Mouse (Mus musculus): ENCODE measurements around the gene 4930404N11Rik. TPM values are rescaled to one million over a fixed set of nuclear protein-coding genes. Genes with fewer than 3 reads are reported as not detected.
A peak's percentile ranks its signal among the peaks of the same experiment; 100 is the strongest.

The 4930404N11Rik gene
- polyA plus RNA-seq, 1 experiment from 2014 or later, result 0.44 TPM

- Histone ChIP-seq H3K27me3 (peaks cover 12% of the 10 kb centered on the region), H3K9ac (0 out of 2 replicates have a peak overlapping the region, but pooled peaks have one; percentile 4), H3K4me3 (no peak overlapping the region), H3K36me3 (ENCODE audit: poor library complexity, severe bottlenecking) (peaks cover 4% of the 10 kb centered on the region; the same call in 1 of the 2 replicates), H3K9me3 (replicated peaks) (no peaks in the 10 kb centered on the region), H3K4me2 (peak overlapping the region; percentile 98), H3K27ac (no peak overlapping the region), H3K4me1 (peaks cover 31% of the 10 kb centered on the region)
- WGBS, result 58% methylated on average over 1 of the region's 1 CpGs
- no peak for ATAC-seq
These were observed 6.8 kb downstream of the 4930404N11Rik start for GRCm38 (mm10) chr10:81358841-81359240.

- H3K4me1 ChIP-seq, result peaks cover 25% of the 10 kb centered on the region
- ATAC-seq, result no peak
- WGBS, result 39% methylated on average over 4 of the region's 4 CpGs
- peak overlapping the region; percentile 98 for H3K4me2 ChIP-seq
- peak overlapping the region; percentile 75 for H3K4me3 ChIP-seq
- H3K9ac ChIP-seq, result peak overlapping the region; percentile 84
- peaks cover 6% of the 10 kb centered on the region for H3K27me3 ChIP-seq
- no peaks in the 10 kb centered on the region for H3K9me3 ChIP-seq (replicated peaks)
- no peak overlapping the region for H3K27ac ChIP-seq
- H3K36me3 ChIP-seq (ENCODE audit: poor library complexity, severe bottlenecking), result peaks cover 4% of the 10 kb centered on the region; the same call in 1 of the 2 replicates
These were observed 7.4 kb downstream of the 4930404N11Rik start for GRCm38 (mm10) chr10:81358209-81358608.

DNA sequence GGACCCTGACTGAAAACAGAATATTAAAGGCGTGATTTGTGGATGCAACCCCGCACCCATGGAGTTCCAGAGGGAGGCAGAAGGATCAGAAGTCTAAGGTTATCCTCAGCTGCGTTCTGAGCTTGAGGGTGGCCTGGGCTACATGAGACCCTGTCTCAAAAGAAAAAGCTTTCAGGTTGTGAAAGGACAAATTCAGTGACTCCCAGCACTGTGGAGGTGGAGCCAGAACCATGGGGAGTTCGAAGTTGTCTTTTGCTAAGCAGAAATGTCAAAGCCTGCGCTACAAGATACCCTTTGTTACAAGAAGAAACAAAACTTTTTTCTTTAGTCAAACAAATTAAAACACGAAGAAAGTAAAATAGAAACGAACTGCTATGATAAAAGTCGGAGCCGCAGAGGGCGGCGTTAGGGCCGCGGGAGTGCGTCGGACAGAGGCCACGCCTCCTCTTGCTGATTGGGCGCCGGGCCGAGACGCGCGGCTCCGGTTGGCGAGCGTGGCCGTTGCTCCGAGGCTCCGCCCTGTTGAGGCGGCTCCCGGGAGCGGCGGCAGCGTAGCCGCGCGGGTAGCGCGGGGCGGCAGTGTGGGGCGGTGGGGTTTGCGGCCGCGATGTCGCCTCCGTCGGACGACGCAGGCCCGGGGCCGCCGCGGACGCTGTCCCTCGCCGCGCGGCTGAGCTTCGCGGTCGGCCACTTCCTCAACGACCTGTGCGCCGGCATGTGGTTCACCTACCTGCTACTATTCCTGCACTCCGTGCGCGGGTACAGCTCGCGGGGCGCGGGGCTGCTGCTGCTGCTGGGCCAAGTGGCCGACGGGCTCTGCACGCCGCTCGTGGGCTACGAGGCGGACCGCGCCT, 8.4 kb downstream of the 4930404N11Rik start, which contains the start of gene Mfsd12:
TSS of gene Mfsd12 (plus strand) at position 501 of the 854 bp plus-strand sequence.
- ATAC-seq, result peak; percentile 94
- H3K36me3 ChIP-seq (ENCODE audit: poor library complexity, severe bottlenecking), result peaks cover 4% of the 10 kb centered on the region; the same call in 1 of the 2 replicates
- H3K9ac ChIP-seq, result peak within 1 kb of the TSS; percentile 84
- no peak within 1 kb of the TSS for H3K27ac ChIP-seq
- WGBS, result 3% methylated on average over 59 of the region's 79 CpGs
- H3K4me2 ChIP-seq, result peak within 1 kb of the TSS; percentile 98
- H3K4me1 ChIP-seq, result peaks cover 23% of the 10 kb centered on the region
- no peaks in the 10 kb centered on the region for H3K9me3 ChIP-seq (replicated peaks)
- peak within 1 kb of the TSS; percentile 75 for H3K4me3 ChIP-seq
- H3K27me3 ChIP-seq, result no peaks in the 10 kb centered on the region

DNA sequence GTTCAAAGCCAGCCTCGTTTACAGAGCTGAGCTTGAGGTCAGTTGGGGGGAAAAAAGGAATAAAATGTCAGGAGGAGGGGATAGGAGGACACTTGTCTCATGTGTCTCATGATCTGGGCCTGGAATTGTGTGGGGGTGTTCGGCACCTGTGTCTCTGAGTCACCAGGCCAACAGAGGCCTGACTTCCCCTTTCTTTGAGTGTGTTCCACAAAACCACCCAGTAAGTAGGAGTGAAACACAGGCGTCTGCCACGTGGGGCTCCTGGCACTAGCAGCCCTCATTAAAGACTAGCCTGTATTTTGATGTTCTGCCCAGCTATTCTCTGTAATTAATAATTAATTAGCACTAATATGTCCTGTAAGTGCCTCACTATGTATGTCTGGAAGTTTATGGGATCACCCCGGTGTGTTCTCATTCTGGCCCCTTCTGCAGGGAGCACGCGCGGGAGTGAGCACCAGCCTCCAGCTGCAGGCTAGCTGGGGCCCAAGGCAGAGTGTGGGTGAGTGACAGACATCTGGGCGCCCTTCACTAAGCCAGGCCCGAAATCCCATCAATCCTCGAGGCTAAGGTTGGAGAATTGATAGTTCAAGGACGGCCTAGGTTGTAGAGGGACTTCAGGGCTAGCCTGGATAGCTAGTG, 9.1 kb downstream of the 4930404N11Rik start:
- no peak for ATAC-seq
- Histone ChIP-seq H3K9me3 (replicated peaks) (no peaks in the 10 kb centered on the region), H3K36me3 (ENCODE audit: poor library complexity, severe bottlenecking) (peaks cover 4% of the 10 kb centered on the region; the same call in 1 of the 2 replicates), H3K27me3 (no peaks in the 10 kb centered on the region), H3K4me1 (peaks cover 23% of the 10 kb centered on the region), H3K27ac (no peak overlapping the region), H3K4me3 (no peak overlapping the region), H3K9ac (no peak overlapping the region), H3K4me2 (peak overlapping the region; percentile 98)
- WGBS, result 53% methylated on average over 12 of the region's 12 CpGs

DNA sequence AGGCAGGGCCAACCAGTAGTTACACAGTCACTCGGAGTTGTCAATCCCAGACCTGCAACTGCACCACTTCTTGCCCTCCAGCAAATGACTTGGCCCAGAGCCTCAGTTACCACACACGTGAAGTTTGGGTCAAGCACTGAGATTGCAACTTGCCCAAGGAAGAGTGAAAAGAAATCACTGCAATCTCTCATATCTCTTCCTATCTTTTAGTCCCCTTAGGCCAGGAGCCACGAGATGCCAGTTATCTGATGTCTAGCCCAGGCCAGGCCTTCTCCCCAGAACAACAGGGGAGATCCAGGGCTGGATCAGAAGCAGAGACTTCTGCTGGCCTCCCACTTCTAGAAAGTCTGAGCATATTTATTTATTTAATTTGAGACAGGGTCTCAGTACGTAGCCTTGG, 10.1 kb downstream of the 4930404N11Rik start:
- H3K9me3 ChIP-seq (replicated peaks), result no peaks in the 10 kb centered on the region
- no peak overlapping the region for H3K4me3 ChIP-seq
- 0 out of 2 replicates have a peak, but pooled peaks cover 4% of the 10 kb centered on the region for H3K36me3 ChIP-seq (ENCODE audit: poor library complexity, severe bottlenecking)
- H3K27ac ChIP-seq, result no peak overlapping the region
- H3K27me3 ChIP-seq, result no peaks in the 10 kb centered on the region
- WGBS, result 88% methylated on average over 4 of the region's 4 CpGs
- H3K9ac ChIP-seq, result no peak overlapping the region
- peaks cover 26% of the 10 kb centered on the region for H3K4me1 ChIP-seq
- ATAC-seq, result no peak
- H3K4me2 ChIP-seq, result no peak overlapping the region

DNA sequence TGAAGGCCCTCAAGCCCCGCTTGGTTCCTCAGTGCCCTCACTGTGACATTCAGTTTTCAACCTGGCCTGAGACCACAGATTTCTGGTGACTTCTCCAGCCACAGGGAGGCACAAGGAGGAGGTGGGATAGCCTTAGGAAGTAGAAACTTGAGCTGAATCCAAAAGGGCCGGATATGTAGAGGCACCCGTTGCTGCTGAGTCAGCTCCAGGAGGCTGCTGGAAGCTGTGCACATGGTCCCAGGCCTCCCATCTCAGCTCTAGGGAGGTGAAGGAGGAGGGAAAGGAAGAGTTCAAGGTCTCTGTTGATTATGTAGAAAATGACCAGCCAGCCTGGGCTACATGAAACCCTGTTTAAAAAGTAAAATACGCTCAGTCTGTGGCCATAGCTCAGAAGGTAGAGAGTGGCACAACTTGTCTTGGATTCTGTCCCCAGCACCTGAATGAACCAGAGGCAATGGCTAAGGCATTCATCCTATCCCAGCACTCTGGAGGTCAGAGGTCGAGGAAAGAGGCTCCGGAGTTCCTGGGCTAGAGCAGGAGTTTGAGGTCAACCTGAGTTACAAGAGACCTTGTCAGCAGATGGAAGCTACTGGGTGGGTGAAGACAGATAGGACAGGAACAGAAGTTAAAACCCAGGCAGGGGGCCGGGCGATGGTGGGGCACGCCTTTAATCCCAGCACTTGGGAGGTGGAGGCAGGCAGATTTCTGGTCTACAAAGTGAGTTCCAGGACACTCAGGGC, 10.7 kb downstream of the 4930404N11Rik start:
- no peak overlapping the region for H3K27ac ChIP-seq
- no peak overlapping the region for H3K4me3 ChIP-seq
- no peak overlapping the region for H3K4me2 ChIP-seq
- WGBS, result 68% methylated on average over 9 of the region's 9 CpGs
- no peaks in the 10 kb centered on the region for H3K9me3 ChIP-seq (replicated peaks)
- H3K27me3 ChIP-seq, result no peaks in the 10 kb centered on the region
- 0 out of 2 replicates have a peak overlapping the region, but pooled peaks have one; percentile 1 for H3K9ac ChIP-seq
- ATAC-seq, result no peak
- H3K36me3 ChIP-seq (ENCODE audit: poor library complexity, severe bottlenecking), result no peaks in the 10 kb centered on the region
- peaks cover 26% of the 10 kb centered on the region for H3K4me1 ChIP-seq

GRCm38 (mm10) chr10:81351678-81352291, 13.8 kb downstream of the 4930404N11Rik start:
- no peak overlapping the region for H3K4me3 ChIP-seq
- no peaks in the 10 kb centered on the region for H3K9me3 ChIP-seq (replicated peaks)
- H3K9ac ChIP-seq, result no peak overlapping the region
- peaks cover 10% of the 10 kb centered on the region for H3K36me3 ChIP-seq (ENCODE audit: poor library complexity, severe bottlenecking)
- peaks cover 29% of the 10 kb centered on the region for H3K4me1 ChIP-seq
- ATAC-seq, result no peak
- H3K27ac ChIP-seq, result no peak overlapping the region
- H3K4me2 ChIP-seq, result no peak overlapping the region
- 0 out of 2 replicates have a peak, but pooled peaks cover 14% of the 10 kb centered on the region for H3K27me3 ChIP-seq
- WGBS, result 29% methylated on average over 9 of the region's 9 CpGs

- Histone ChIP-seq H3K9me3 (replicated peaks) (no peaks in the 10 kb centered on the region), H3K4me2 (peak within 1 kb of the TSS; percentile 95)
- WGBS, result under 1% methylated on average over 54 of the region's 54 CpGs
These were observed 15.1 kb downstream of the 4930404N11Rik start, which contains the start of gene Hmg20b for GRCm38 (mm10) chr10:81350351-81351063. Gene Hmg20b, minus strand, starts transcription at chr10:81350480.

GRCm38 (mm10) chr10:81349961-81350350, 15.7 kb downstream of the 4930404N11Rik start:
- ATAC-seq, result peak; percentile 5; the same call in 1 of the 2 replicates
- Histone ChIP-seq H3K9me3 (replicated peaks) (no peaks in the 10 kb centered on the region), H3K4me2 (peak overlapping the region; percentile 95), H3K4me1 (peaks cover 32% of the 10 kb centered on the region), H3K36me3 (ENCODE audit: poor library complexity, severe bottlenecking) (peaks cover 16% of the 10 kb centered on the region), H3K27ac (peak overlapping the region; percentile 44), H3K4me3 (peak overlapping the region; percentile 77), H3K27me3 (peaks cover 30% of the 10 kb centered on the region), H3K9ac (peak overlapping the region; percentile 82)
- WGBS, result 0% methylated on average over 25 of the region's 29 CpGs

More at GRCm38 (mm10) chr10:81350351-81351063, 15.1 kb downstream of the 4930404N11Rik start, which contains the start of gene Hmg20b:
- H3K27me3 ChIP-seq, result peaks cover 24% of the 10 kb centered on the region; the same call in 1 of the 2 replicates
- peak; percentile 97 for ATAC-seq
- peaks cover 32% of the 10 kb centered on the region for H3K4me1 ChIP-seq
- peak within 1 kb of the TSS; percentile 44 for H3K27ac ChIP-seq
- H3K9ac ChIP-seq, result peak within 1 kb of the TSS; percentile 82
- peak within 1 kb of the TSS; percentile 77 for H3K4me3 ChIP-seq
- H3K36me3 ChIP-seq (ENCODE audit: poor library complexity, severe bottlenecking), result peaks cover 16% of the 10 kb centered on the region

DNA sequence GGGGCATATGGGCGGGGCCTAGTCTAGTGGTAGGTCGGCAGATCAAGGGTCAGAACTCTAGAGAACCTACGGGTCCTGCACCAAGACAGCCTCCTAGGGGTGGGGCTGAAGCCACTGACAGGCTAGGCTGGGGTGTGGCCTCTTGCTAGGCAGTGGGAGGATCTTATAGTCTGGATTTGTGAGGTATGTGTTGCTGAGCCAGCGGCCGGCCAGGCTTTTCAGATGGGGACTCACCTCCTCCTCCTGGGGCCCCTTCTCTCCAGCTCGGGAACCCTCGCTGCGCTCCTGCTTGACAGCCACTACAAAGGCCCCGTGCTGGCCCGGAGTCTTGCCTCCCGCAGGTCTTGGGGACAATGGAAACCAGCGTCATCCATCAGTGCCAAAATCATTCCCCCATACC, 16.5 kb downstream of the 4930404N11Rik start:
- no peaks in the 10 kb centered on the region for H3K9me3 ChIP-seq (replicated peaks)
- ATAC-seq, result no peak
- peak overlapping the region; percentile 82 for H3K9ac ChIP-seq
- H3K4me2 ChIP-seq, result peak overlapping the region; percentile 95
- peaks cover 16% of the 10 kb centered on the region for H3K36me3 ChIP-seq (ENCODE audit: poor library complexity, severe bottlenecking)
- H3K4me1 ChIP-seq, result peaks cover 32% of the 10 kb centered on the region
- peak overlapping the region; percentile 77 for H3K4me3 ChIP-seq
- 4% methylated on average over 12 of the region's 12 CpGs for WGBS
- no peak overlapping the region for H3K27ac ChIP-seq
- peaks cover 38% of the 10 kb centered on the region for H3K27me3 ChIP-seq

Data from forebrain, embryonic 13.5 days (tissue).